Mouse (Mus musculus) bone marrow macrophage, adult 2 months (primary cell): ENCODE measurements at regions not wholly inside any gene's neighbourhood (a gene's known extent, or its start where the extent isn't known, plus 50 kb on each side); places are given as distances from the start of the nearest gene placed in this dataset.

Experiments used
- H3K27ac ChIP-seq: 2 replicates; pipeline ENCODE4 v1.5.1; 2012; ENCODE audit warnings: low read depth, low read length; ENCODE audit not compliant: insufficient read depth
- H3K4me1 ChIP-seq: 2 replicates; pipeline ENCODE4 v1.6.1; 2012; ENCODE audit warnings: low read length; ENCODE audit not compliant: control insufficient read depth, insufficient read depth
- H3K4me3 ChIP-seq: 2 replicates; pipeline ENCODE4 v1.5.1; 2012; ENCODE audit warnings: mild to moderate bottlenecking, low read length, moderate library complexity; ENCODE audit not compliant: insufficient read depth
- CTCF ChIP-seq: IDR thresholded peaks from 2 replicates; pipeline ENCODE4 v1.5.1; 2012; ENCODE audit warnings: low read depth, mild to moderate bottlenecking, low read length, moderate library complexity
- POLR2A ChIP-seq: IDR thresholded peaks from 2 replicates; pipeline ENCODE4 v1.6.1; 2012; ENCODE audit warnings: mild to moderate bottlenecking, low read depth, low read length, borderline replicate concordance

- no peak overlapping the region for H3K27ac ChIP-seq
- H3K4me1 ChIP-seq, result no peaks in the 10 kb centered on the region
- TF ChIP-seq POLR2A, result no peak
- no peak for TF ChIP-seq CTCF
- no peak overlapping the region for H3K4me3 ChIP-seq
Observed at GRCm38 (mm10) chr1:75749665-75750221, 203.7 kb downstream of the Slc4a3 start.

DNA sequence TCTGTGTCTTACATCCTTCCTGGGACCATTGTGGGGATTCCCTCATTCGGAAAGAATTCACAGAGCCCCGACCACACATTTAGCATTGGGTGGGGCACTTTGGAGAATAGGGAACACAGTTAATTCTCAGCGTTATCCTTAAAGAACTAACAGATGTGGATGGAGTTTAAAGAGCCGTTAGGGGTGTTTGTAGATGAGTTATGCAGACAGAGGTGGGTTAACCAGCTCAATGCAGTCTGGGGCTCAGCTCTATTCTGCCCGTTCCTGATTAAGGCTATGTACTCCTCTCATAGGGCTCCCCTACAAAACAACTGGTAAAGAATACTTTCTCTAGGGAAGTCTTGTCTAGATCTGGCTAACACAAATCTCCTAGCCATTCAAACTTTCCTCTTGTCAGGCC, 226.1 kb downstream of the Slc4a3 start:
- Histone ChIP-seq H3K27ac (no peak overlapping the region), H3K4me1 (no peaks in the 10 kb centered on the region), H3K4me3 (no peak overlapping the region)
- TF ChIP-seq POLR2A, result no peak
- no peak for TF ChIP-seq CTCF

GRCm38 (mm10) chr1:75773014-75773413, 226.9 kb downstream of the Slc4a3 start:
- TF ChIP-seq POLR2A (no peak), CTCF (no peak)
- no peaks in the 10 kb centered on the region for H3K4me1 ChIP-seq

DNA sequence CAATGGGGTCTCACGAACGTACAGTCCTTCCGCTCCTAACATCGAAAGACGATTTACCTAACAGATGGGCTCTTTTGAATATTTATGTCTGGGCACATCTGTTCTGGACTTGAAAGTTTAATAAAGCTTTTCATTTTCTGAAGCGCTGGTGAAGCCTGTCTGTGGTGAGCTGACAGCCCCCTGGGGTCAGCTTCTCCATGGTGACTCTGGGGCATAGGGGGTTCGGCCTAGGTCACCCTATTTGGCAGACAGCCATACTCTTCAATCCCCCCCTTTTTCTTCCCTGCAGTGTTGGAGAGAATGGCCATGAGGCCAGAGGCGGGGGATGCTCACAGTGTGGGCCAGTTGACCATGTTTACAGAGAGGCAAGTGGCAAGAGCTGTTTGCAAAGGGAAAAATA, 232.8 kb downstream of the Slc4a3 start:
- no peak overlapping the region for H3K27ac ChIP-seq
- H3K4me3 ChIP-seq, result no peak overlapping the region
- TF ChIP-seq CTCF (no peak), POLR2A (no peak)
- H3K4me1 ChIP-seq, result no peaks in the 10 kb centered on the region

More at GRCm38 (mm10) chr1:75773014-75773413, 226.9 kb downstream of the Slc4a3 start:
- H3K4me3 ChIP-seq, result no peak overlapping the region
- H3K27ac ChIP-seq, result no peak overlapping the region

GRCm38 (mm10) chr1:75783206-75783605, 237.1 kb downstream of the Slc4a3 start:
- Histone ChIP-seq H3K27ac (no peak overlapping the region), H3K4me3 (no peak overlapping the region), H3K4me1 (no peaks in the 10 kb centered on the region)
- TF ChIP-seq POLR2A, result no peak
- no peak for TF ChIP-seq CTCF

DNA sequence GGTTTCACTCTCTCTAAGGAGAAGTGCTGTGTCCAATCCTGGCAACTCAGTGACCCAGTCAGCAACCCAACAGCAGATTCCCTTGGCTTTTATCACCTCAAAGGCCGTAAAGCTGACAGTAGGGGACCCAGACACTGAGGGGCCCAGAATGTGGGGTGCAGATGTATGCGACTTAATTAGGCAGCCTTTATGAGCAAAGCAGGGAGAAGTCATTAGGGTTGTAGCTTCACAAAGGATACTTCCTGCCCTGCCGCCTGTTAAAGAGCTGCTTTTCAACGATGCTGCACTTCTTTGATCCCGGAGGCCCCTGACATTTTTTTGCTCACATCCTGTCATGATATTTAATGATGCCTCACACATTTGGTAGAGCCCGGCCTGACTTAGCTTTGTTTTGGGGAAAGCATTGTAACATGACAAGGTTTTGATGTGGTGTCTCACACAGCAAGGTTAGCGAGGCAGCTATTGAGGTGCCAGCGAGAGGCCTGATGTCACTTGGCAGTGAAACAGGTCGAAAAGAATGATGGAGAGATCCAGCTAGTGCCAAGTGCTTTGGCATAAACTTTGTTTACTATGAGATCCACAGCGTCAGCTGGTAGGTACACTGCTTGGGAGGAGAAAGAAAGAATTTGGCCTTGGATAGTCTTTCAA, 240.2 kb downstream of the Slc4a3 start:
- H3K27ac ChIP-seq, result no peak overlapping the region

DNA sequence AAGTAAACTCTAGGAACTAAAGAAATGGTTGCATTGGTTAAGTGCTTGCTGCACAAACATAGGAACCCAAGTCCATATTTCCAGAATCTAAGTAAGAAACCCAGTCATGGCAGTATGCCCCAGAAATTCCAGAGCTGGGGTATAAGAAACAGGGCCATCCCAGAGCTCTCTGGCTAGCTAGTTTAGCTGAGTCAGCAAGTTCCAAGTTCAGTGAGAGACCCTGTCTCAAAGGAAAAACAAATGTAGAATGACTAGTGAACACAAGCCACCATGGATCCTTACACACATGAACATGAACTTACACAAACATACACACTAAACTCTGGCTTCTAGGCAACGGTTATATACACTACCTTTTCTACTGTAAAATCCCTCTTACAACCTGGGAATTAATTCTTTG, 245.4 kb downstream of the Slc4a3 start:
- TF ChIP-seq CTCF (no peak), POLR2A (no peak)
- H3K4me3 ChIP-seq, result no peak overlapping the region

More for the DNA sequence above, 240.2 kb downstream of the Slc4a3 start:
- Histone ChIP-seq H3K4me3 (no peak overlapping the region), H3K4me1 (no peaks in the 10 kb centered on the region)
- TF ChIP-seq POLR2A (no peak), CTCF (no peak)

GRCm38 (mm10) chr1:75797793-75798192, 251.7 kb downstream of the Slc4a3 start:
- no peak overlapping the region for H3K27ac ChIP-seq
- H3K4me1 ChIP-seq, result no peaks in the 10 kb centered on the region
- no peak overlapping the region for H3K4me3 ChIP-seq
- no peak for TF ChIP-seq CTCF
- TF ChIP-seq POLR2A, result no peak

More for the DNA sequence above, 245.4 kb downstream of the Slc4a3 start:
- H3K27ac ChIP-seq, result no peak overlapping the region
- no peaks in the 10 kb centered on the region for H3K4me1 ChIP-seq

- no peaks in the 10 kb centered on the region for H3K4me1 ChIP-seq
- H3K4me3 ChIP-seq, result no peak overlapping the region
- TF ChIP-seq CTCF, result no peak
- no peak for TF ChIP-seq POLR2A
- H3K27ac ChIP-seq, result no peak overlapping the region
Observed at GRCm38 (mm10) chr1:75798375-75799099, 252.5 kb downstream of the Slc4a3 start.

DNA sequence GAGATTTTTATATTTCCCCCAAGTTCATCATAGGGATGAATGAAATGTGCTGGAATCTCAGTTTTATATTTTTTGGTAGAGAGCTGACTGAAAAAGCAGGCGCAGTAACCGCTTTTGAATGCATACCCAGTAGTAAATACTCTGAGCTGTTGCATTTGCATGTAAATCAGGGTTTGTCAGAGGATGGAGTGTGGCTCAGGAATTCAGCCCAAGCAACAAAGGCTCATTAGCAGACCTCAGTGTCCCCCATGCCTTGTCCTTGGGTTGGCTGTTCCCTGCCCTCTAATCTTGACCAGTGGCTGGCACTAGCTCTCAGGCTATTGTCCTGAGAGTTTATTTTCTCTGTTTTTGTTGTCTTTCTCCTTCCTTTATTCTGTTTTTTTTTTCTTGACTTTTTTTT, 258.4 kb downstream of the Slc4a3 start:
- no peak overlapping the region for H3K4me3 ChIP-seq
- H3K4me1 ChIP-seq, result no peaks in the 10 kb centered on the region
- TF ChIP-seq POLR2A, result no peak
- no peak for TF ChIP-seq CTCF
- no peak overlapping the region for H3K27ac ChIP-seq
